Mouse (Mus musculus): ENCODE results near the gene Sim1. TPM values are rescaled to one million over a fixed set of nuclear protein-coding genes. Genes with fewer than 3 reads are reported as not detected.

Gene Sim1
- polyA plus RNA-seq, 1 experiment from 2014 or later: 2.3 TPM

- H3K9ac ChIP-seq (replicated peaks; ENCODE audit: low read depth, low read length): no peak overlapping the region
- 4% methylated on average over 10 of the region's 10 CpGs for WGBS
- H3K27me3 ChIP-seq (replicated peaks; ENCODE audit: control insufficient read depth, insufficient read depth, low read length): peaks cover 71% of the 10 kb centered on the region
- no peaks in the 10 kb centered on the region for H3K9me3 ChIP-seq (ENCODE audit: control insufficient read depth, low read length)
- H3K4me2 ChIP-seq (ENCODE audit: low read length): no peak overlapping the region
- ATAC-seq: no peak
- H3K27ac ChIP-seq (ENCODE audit: low read length): no peak overlapping the region
- no peaks in the 10 kb centered on the region for H3K36me3 ChIP-seq (ENCODE audit: control insufficient read depth, insufficient read depth)
- H3K4me1 ChIP-seq (replicated peaks; ENCODE audit: control insufficient read depth, insufficient read depth, low read length): peaks cover 15% of the 10 kb centered on the region
- H3K4me3 ChIP-seq (replicated peaks; ENCODE audit: low read length): no peak overlapping the region; the same call in 1 of the 2 replicates
Observed at GRCm38 (mm10) chr10:50893546-50893945, 1.0 kb upstream of the Sim1 start.

- Histone ChIP-seq H3K36me3 (ENCODE audit: control insufficient read depth, insufficient read depth) (no peaks in the 10 kb centered on the region), H3K4me3 (replicated peaks; ENCODE audit: low read length) (peak overlapping the region; percentile 57), H3K4me2 (ENCODE audit: low read length) (peak overlapping the region; percentile 90), H3K4me1 (replicated peaks; ENCODE audit: control insufficient read depth, insufficient read depth, low read length) (peaks cover 15% of the 10 kb centered on the region), H3K9ac (replicated peaks; ENCODE audit: low read depth, low read length) (no peak overlapping the region), H3K27me3 (replicated peaks; ENCODE audit: control insufficient read depth, insufficient read depth, low read length) (peaks cover 63% of the 10 kb centered on the region), H3K9me3 (ENCODE audit: control insufficient read depth, low read length) (no peaks in the 10 kb centered on the region), H3K27ac (ENCODE audit: low read length) (no peak overlapping the region)
- WGBS: under 1% methylated on average over 44 of the region's 44 CpGs
- no peak; the same call in 1 of the 2 replicates for ATAC-seq
Observed at GRCm38 (mm10) chr10:50895091-50895790, 687 bp downstream of the Sim1 start.

- no peak overlapping the region for H3K4me3 ChIP-seq (replicated peaks; ENCODE audit: low read length)
- no peak overlapping the region for H3K4me2 ChIP-seq (ENCODE audit: low read length)
- ATAC-seq: no peak
- no peaks in the 10 kb centered on the region for H3K9me3 ChIP-seq (ENCODE audit: control insufficient read depth, low read length)
- H3K27ac ChIP-seq (ENCODE audit: low read length): no peak overlapping the region
- no peaks in the 10 kb centered on the region for H3K36me3 ChIP-seq (ENCODE audit: control insufficient read depth, insufficient read depth)
- peaks cover 61% of the 10 kb centered on the region for H3K27me3 ChIP-seq (replicated peaks; ENCODE audit: control insufficient read depth, insufficient read depth, low read length)
- no peak overlapping the region for H3K9ac ChIP-seq (replicated peaks; ENCODE audit: low read depth, low read length)
- H3K4me1 ChIP-seq (replicated peaks; ENCODE audit: control insufficient read depth, insufficient read depth, low read length): peaks cover 18% of the 10 kb centered on the region
- WGBS: 4% methylated on average over 21 of the region's 21 CpGs
Observed at GRCm38 (mm10) chr10:50895881-50896766, 1.6 kb downstream of the Sim1 start.

- no peak for ATAC-seq
- peaks cover 20% of the 10 kb centered on the region for H3K4me1 ChIP-seq (replicated peaks; ENCODE audit: control insufficient read depth, insufficient read depth, low read length)
- H3K27ac ChIP-seq (ENCODE audit: low read length): no peak overlapping the region
- H3K27me3 ChIP-seq (replicated peaks; ENCODE audit: control insufficient read depth, insufficient read depth, low read length): peaks cover 58% of the 10 kb centered on the region
- H3K9ac ChIP-seq (replicated peaks; ENCODE audit: low read depth, low read length): no peak overlapping the region
- no peaks in the 10 kb centered on the region for H3K36me3 ChIP-seq (ENCODE audit: control insufficient read depth, insufficient read depth)
- WGBS: 9% methylated on average over 3 of the region's 3 CpGs
- H3K9me3 ChIP-seq (ENCODE audit: control insufficient read depth, low read length): no peaks in the 10 kb centered on the region
- no peak overlapping the region for H3K4me3 ChIP-seq (replicated peaks; ENCODE audit: low read length)
- H3K4me2 ChIP-seq (ENCODE audit: low read length): no peak overlapping the region
Observed at GRCm38 (mm10) chr10:50896767-50897390, 2.3 kb downstream of the Sim1 start.

GRCm38 (mm10) chr10:50897530-50898471, 3.2 kb downstream of the Sim1 start:
- Histone ChIP-seq H3K4me3 (replicated peaks; ENCODE audit: low read length) (no peak overlapping the region), H3K9ac (replicated peaks; ENCODE audit: low read depth, low read length) (no peak overlapping the region), H3K36me3 (ENCODE audit: control insufficient read depth, insufficient read depth) (no peaks in the 10 kb centered on the region), H3K4me2 (ENCODE audit: low read length) (no peak overlapping the region), H3K27ac (ENCODE audit: low read length) (no peak overlapping the region), H3K9me3 (ENCODE audit: control insufficient read depth, low read length) (no peaks in the 10 kb centered on the region), H3K27me3 (replicated peaks; ENCODE audit: control insufficient read depth, insufficient read depth, low read length) (peaks cover 55% of the 10 kb centered on the region), H3K4me1 (replicated peaks; ENCODE audit: control insufficient read depth, insufficient read depth, low read length) (peaks cover 20% of the 10 kb centered on the region)
- 2% methylated on average over 32 of the region's 32 CpGs for WGBS
- ATAC-seq: no peak

- Histone ChIP-seq H3K36me3 (ENCODE audit: control insufficient read depth, insufficient read depth) (no peaks in the 10 kb centered on the region), H3K27me3 (replicated peaks; ENCODE audit: control insufficient read depth, insufficient read depth, low read length) (peaks cover 47% of the 10 kb centered on the region), H3K27ac (ENCODE audit: low read length) (no peak overlapping the region), H3K9ac (replicated peaks; ENCODE audit: low read depth, low read length) (no peak overlapping the region), H3K4me2 (ENCODE audit: low read length) (no peak overlapping the region), H3K4me3 (replicated peaks; ENCODE audit: low read length) (no peak overlapping the region), H3K4me1 (replicated peaks; ENCODE audit: control insufficient read depth, insufficient read depth, low read length) (peaks cover 22% of the 10 kb centered on the region), H3K9me3 (ENCODE audit: control insufficient read depth, low read length) (no peaks in the 10 kb centered on the region)
- WGBS: 17% methylated on average over 2 of the region's 2 CpGs
- ATAC-seq: no peak
Observed at GRCm38 (mm10) chr10:50898621-50899020, 4.1 kb downstream of the Sim1 start.

- WGBS: 1% methylated on average over 21 of the region's 21 CpGs
- Histone ChIP-seq H3K9me3 (ENCODE audit: control insufficient read depth, low read length) (no peaks in the 10 kb centered on the region), H3K36me3 (ENCODE audit: control insufficient read depth, insufficient read depth) (no peaks in the 10 kb centered on the region), H3K4me1 (replicated peaks; ENCODE audit: control insufficient read depth, insufficient read depth, low read length) (peaks cover 10% of the 10 kb centered on the region), H3K27ac (ENCODE audit: low read length) (no peak overlapping the region), H3K4me2 (ENCODE audit: low read length) (no peak overlapping the region), H3K4me3 (replicated peaks; ENCODE audit: low read length) (no peak overlapping the region), H3K27me3 (replicated peaks; ENCODE audit: control insufficient read depth, insufficient read depth, low read length) (peaks cover 44% of the 10 kb centered on the region), H3K9ac (replicated peaks; ENCODE audit: low read depth, low read length) (no peak overlapping the region)
- no peak for ATAC-seq
Observed at GRCm38 (mm10) chr10:50899846-50900745, 5.5 kb downstream of the Sim1 start.
